Mouse (Mus musculus): ENCODE results near the gene Shisal2a.
A peak's percentile ranks its signal among the peaks of the same experiment; 100 is the strongest.

The Shisal2a gene

DNA sequence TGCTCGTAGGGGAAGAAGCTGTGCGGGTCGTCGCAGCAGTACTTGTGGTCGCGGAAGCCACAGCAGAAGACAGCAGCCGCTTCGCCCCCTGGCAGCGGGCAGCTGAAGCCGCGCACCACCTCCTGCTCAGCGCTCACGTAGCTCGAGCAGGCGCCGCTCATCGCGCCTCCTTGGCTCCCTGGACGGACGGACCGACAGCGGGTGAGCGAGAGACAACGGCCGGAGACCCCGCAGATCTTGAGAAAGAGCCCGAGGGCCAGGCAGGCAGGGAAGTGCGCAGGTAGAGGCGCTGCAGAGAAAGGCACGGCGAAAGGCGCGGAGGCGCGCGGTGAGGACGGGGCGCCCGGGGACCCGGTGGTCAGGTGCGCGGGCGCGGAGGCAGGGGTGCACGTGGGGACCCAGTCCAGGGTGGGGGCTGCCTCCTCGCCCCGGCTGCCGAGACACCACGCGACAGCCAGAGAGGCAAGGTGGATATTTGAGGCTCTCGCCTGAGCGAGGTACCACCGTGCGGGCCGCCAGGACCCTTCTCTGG is at the start of gene Shisal2a:
Gene Shisal2a (minus strand): TSS at position 167 of the 532 bp plus-strand sequence.
- DNase-seq (ENCODE audit: low spot score), result peak; percentile 39

DNA sequence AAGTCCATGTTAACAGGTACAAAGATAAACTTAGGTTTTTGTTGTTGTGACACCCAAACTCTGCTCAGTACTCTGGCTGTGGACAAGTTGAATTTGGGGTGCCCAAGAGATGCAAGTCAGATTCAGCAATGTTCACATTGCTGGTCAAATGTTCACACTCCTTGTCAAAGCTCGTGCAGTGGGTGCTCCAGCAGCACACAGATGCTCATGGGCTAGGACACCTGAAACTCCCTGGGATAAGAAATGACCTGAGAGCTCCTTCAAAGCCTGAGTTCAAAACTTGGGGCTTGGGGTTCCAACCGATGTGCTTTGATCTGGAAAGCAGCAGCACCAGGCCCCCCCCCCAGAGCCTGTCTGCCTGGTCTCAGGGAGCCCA is 48.4 kb upstream of the Shisal2a start:
- no peak for DNase-seq (ENCODE audit: low spot score)

DNA sequence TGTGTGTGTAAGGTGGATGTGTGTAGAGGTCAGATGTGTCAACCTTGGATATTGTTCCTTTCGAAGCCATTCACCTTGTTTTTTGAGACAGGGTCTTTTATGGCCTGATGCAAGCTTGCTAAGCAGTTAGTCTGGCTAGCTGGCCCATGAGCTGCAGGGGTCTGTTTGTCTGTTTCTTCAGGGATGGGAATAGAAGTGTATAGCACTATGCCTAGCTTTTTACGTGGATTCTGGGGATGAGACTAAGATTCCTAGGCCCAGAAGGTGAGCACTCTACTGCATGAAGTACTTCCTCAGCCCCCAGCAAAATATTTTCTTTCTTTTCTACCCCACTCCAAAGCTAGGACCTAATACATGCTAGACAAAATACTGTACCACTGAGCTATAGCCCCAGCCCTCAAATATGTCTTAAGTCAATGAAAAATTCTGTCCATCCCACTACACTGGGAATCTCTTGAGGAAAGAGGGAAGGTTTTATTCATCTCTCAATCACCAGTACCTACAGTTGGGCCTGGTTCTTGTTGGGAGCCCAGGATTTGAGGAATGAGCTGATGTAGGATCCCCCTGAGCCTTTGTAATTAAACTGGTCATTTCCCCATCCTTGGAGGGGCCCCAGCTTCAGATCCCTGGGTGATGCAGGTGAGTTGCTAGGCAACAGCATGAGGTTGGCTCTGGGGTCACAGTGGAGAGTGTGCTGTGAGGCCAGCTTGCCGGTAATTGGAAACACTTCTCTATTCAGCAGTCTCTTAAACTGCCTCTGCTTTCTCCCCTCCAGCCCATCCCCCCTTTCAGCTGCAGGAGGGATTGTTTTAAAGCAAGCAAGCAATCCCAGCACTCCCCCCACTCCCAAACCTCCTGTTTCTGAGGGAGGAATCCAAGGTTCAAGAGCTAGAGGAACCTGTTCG is 47.8 kb upstream of the Shisal2a start:
- no peak for DNase-seq (ENCODE audit: low spot score)

DNA sequence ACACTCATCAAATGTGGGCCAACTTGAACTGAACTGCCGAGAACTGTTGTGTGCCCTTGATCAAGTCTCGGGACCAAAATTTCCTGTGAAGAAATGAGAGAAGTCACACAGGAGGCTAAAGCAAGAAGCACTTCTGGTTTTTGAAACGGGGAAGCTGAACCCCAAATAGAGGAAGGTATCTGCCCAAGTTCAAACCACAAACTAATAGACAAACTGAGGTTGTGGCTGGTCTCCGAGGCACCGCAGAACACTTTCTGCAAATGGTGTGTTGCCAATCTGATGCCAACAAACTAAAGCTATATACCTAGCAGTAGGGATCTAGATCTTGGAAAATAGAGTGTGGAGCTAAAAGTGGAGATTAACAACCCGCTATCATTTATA is 45.2 kb upstream of the Shisal2a start:
- no peak for DNase-seq (ENCODE audit: low spot score)

DNA sequence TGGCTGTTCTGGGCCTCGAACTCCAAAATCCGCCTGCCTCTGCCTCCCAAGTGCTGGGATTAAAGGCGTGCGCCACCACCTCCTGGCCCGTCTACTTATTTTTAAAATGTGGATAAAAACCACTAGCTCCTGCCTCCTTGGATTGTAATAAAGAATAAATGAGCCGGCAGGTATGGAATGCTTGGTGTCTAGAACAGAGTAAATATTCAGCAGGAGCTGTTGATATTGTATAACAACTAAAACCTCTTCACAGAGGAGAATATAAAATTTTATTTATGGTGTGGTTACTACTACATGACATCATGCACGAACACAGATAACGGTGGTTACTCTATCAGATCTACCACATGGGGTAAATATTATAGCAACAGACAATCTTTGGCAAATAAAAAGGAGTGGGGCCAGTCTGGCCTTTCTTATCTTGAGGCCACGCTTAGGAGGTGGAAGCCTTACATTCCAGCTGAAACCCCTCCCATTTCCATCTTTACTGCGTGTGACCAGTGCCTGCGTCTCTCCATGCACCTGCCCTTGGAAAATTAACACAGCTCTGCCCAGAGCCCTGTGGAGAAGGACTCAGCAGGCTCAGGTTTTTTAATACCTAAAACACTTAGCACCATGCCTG is 44.7 kb upstream of the Shisal2a start:
- DNase-seq (ENCODE audit: low spot score), result no peak

DNA sequence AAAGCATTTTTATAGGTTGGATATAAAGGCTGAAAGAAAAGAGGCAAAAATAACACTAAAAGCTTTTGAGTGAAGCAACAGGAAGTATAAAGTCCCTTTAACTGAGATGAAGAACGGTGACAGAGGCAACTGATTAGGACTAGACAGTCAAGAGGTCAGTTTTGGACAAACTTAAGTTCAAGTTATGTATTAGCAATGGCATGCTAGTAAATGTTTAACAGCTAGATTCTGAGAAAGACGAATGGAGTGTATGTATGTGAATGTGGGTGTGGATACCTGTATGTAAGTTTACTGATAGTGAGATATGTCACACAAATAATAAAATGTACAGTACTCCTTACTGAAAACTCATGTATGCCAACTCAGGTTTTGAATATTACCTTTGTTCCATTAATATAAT is 41.4 kb upstream of the Shisal2a start:
- DNase-seq (ENCODE audit: low spot score), result no peak

DNA sequence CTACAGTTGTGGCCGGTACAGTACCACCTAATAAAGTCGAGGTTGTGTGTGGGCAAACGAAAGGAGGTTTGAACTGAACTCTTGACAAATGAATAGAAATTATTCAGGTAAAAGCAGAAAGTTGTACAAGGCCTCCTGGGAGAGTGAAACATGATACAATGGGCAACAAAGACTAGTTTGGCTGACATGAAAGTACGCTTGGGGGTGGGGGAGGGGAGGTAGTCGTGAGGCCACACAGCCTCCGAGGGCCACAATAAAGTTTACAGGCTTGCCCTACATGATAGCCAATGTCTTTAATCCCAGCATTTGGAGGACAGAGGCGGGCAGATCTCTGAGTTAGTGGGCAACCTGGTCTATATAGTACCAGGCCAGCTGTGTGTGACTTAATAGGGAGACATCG is 24.5 kb upstream of the Shisal2a start:
- DNase-seq (ENCODE audit: low spot score), result no peak

DNA sequence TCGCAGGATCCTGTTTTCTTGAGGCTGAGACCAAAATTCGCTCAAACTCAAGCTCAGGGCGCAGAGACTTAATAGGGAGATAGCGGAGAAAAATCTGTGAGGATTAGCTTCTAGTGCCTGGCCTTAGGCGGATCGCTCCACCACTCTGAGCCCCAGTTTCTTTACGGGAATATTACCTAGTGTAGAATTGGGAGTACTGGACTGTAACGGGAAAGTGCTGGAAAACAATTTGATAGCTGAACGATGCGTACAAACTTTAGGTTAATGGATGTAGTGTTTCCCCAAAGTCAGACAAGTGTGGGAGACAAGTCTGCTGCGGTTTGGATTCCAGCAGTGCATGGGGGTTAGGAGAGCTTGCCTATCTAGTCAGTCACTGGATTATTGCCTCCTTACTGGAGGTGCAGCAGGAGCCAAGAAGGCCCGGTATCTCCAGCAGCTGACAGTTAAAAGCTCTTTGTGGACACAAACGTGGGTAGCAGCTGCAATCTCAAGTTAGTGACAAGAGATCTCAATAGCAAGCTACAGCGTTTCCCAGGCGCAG is 23.8 kb upstream of the Shisal2a start, which contains the start of gene Gpx7:
Gene Gpx7 (minus strand): TSS at position 101 of the 541 bp plus-strand sequence.
- no peak for DNase-seq (ENCODE audit: low spot score)

DNA sequence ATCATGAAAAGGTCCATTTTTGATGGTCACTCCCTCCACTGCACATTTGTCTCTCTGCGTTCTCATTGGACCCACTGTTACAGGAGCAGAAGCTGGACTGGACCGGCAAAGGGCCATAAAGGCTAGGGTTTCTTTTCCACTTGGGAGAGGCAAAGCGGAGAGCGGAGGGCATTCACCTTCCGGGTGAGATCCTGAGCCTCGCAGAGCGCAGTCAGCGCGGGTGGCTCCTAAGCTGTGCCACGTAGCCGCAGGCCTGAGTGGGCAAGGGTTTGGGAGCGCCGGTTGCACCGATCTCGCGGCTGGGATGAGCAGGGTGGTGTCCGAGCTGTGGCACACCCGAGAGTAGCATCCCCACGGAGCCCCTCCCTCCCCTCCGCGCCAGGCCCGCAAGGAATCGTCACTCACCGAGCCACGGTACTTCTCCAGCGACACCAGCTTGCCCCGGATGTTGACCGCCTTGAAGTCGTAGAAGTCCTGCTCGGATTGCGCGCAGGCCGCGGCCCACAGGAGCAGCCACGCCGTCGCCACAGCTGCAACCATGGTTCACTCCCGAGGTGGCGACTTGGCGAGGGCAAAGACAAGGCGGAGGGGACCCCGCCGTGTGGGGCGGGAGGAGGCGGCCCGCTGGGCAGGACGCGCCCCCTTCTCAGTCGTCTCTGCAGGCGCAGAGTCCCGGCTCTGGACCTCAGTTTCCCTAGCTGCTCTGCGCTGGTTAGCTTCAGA is 23.1 kb upstream of the Shisal2a start:
- DNase-seq (ENCODE audit: low spot score), result peak; percentile 70

DNA sequence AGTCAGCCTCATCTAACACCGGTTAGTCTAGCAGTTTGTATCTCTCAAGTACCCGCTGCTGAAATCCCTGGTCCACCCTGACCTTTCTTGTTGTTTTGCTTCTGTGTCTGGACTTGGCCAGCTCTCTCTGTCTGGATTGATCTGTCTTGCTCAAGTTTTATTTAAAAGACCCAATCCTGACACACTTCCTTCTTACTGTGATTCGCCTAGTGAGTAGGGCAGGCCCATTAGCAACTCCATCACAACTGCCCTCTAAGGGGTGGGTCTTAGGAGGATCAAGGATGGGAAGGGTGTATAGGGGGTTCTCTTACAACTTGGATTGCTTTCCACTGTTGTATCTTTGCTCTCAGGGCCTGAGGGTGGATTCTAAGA is 22.6 kb upstream of the Shisal2a start:
- peak; percentile 22 for DNase-seq (ENCODE audit: low spot score)

DNA sequence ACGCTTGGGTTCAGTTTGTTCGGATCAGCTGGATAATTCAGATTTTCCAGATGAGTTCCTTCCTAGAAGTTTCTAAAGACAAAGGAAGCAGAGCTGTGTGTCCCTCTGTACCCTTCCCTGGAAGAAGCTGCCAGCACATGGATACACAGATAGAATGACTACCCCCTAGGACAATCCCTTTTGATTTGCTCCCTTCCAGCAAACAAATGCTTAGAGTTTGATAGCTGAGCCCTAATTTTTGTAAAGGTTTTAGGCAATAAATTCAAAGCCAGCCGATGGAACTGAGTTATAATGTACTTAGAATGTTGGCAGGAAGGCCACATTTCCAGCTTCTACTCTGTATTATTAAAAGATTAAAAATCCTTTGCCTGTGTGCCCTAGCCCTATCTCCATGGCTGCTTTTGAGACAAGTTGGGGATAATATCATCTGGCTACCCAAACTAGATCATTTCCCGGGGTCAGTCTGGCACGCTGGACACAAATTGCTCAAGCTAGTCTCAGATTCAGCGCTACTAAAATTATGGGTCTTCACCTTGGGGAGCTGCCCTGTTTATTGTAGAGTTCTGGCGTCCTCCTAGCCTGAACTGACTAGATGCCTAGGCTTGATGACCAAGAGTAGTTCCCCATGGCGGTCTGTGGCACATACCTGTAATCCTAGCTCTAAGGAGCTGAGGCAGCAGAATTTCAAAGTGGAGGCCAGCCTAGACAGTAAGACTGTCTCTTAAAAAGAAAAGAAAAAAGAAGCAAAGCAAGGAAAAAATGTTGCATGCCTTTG is 20.9 kb upstream of the Shisal2a start:
- no peak for DNase-seq (ENCODE audit: low spot score)

DNA sequence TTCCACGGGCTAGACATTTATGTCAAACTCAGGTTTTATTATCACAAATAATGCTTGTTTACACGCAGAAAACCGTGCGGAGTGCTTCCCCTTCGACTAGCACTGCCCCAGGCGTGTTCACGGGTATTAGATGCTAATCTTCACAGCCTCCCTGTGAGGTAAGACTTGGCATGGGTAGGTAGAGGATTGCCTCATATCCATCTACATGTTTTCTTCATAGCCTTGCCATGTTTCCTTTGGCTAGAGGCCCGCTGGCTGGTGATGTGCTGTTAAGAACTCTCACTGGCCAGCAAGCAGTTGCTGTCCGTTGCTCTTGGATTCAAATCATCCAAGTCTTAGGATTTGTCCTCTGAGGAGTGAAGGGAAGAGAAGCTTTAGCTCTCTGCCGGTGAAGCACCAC is 17.2 kb upstream of the Shisal2a start:
- DNase-seq (ENCODE audit: low spot score), result no peak

DNA sequence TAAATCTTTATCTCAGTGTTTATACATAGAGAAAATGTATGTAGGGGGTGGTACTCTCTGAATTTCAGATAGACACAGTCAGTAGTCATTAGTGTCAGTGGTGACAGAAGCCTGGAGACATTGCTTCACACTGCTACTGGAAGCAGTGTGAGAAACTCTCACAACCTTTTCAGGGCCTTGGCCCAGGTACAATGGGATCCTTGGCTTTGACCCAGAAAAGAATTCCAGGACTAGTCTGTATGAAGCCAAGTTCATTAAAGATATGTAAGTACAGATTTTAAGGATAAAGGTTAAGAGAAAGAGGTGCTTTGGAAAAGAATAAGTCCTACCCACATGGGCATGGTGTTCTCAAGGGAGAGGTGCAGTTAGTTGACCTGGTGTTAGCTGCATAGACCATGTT is 11.1 kb upstream of the Shisal2a start:
- DNase-seq (ENCODE audit: low spot score), result no peak

DNA sequence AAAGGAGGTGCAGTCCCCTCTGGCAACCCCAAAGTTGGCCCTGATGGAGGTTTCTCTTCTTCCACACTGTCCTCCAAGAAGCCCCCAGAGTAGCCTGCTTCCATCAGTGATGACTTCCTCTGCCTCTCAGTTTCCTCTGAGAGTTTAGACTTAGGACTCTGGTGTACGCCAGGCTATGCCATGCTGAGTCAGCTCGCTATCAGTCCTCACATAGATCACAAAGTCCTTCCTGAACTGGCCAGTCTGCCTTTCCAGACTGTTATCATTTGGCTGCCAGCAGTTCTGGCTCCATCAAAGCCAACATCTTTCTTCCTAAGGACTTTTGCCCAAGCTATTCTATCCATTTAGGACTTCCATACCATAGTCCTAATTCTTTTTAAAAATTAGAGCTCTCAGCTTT is 9.4 kb upstream of the Shisal2a start:
- no peak for DNase-seq (ENCODE audit: low spot score)

DNA sequence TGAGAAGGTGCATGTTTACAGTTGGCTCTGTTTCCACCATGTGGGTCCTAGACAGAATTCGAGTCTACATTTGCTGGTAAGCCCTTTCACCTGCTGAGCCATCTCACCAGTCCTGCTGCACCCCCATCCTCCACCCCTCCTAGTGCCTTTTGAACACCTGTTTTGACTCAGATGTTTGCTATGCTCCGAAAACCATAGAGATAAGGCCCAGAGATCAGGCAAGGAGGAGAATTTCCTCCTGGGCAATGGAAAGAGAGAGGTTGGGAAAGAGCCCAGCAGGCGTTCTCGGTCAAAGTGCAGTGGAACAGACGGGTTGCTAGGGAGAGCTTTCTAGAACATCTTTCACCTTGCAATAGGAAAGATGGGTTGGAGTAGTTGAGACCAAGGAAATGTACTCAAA is 8.0 kb upstream of the Shisal2a start:
- DNase-seq (ENCODE audit: low spot score), result no peak

DNA sequence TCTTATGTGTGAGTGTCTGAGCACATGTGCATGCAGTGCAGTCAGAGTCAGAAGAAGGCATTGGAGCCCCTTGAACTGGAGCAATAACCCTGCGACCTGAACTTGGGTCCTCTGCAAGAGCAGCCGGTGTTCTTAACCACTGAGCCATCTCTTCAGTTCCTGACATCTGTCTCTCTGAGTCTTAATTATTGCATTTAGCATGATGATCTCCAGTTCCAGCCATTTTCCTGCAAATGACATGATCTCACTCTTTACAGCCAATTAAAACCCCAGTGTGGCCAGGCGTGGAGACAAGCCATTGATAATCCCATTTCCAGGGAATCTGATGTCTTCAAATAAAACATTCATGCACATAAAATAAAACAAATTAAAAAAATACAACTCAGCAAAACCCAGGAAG is 5.6 kb upstream of the Shisal2a start:
- DNase-seq (ENCODE audit: low spot score), result no peak

DNA sequence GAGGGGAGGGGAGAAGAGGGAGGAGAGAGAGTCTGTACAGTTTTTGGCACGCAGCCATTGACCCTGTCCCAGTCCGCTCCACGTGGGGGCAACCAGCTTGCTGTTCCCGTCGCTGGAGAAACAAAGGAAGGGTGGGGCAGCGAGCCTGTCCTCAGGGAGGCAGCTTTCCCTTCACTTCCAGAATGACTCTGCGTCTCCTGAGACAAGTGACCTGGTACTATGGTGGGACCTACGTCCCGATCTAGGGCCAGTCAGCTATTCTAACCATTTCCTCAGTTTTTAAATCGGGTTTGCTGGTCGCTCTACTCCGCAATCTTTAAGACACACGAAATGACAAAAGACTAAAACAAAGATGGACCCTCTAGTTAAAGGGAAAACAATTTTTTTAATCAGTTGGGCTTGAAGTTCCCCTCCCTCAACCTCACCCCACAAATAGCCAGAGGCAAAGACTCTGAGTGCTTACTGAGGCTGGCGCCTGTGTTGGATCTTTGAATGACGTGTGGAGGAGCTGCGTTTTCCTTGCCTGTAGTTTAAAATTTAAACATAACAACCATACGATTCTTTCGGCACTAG is 4.6 kb upstream of the Shisal2a start:
- peak; percentile 77 for DNase-seq (ENCODE audit: low spot score)

DNA sequence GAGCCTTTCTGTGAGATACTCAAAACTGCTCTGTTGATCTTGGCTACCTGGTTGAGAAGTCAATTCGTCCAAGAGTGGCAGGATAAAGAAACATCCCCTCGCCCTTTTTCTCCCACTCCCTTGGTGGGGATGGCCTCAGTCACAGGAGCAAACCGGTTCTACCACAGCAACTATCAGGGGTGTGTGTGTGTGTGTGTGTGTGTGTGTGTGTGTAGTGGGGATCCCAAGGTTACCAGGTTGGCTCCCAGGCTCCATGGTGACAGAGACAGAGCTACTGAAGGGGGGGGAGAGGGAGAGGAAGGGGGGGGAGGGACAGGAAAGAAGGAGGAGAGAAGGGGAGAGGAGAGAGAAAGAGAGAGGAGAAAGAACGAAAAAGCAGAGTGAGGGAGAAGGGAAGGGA is 4.0 kb upstream of the Shisal2a start:
- DNase-seq (ENCODE audit: low spot score), result no peak

DNA sequence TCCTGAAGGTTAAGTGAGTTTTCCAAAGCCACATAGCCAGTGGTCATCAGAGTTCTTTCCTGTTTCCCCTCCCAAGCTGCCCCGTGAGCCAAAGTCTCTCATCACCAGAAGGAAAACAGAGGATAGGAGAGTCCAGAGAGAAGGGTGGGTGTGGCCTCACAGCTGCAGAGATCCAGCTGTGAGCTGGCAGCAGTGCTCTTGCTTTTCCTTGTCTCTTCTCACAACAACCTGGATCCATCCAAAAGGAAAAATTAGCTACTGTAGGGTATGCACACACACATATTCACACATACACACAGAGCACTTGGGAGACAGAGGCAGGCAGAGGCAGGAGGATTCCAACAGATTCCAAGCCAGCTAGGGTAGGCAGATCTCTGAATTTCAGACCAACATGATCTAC is 2.9 kb upstream of the Shisal2a start:
- no peak for DNase-seq (ENCODE audit: low spot score)

DNA sequence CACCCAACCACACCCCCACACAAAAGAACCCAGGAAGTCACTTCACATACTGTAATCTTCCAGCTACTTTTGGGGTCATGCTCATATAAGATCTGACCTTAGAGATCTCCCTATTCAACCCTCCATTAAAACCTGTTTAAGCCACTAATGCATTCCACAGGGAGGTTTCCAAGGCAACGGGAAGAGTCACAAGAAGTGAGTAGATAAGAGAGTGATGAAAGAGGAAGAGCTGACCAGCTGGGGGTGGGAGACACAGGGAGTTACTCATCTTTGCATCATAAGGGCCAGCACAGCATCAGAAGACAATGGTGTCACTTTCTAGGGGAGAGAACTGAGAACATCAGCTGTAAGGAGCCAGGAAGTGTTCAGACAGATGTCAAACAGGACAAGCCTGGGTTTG is 3.0 kb downstream of the Shisal2a start:
- no peak for DNase-seq (ENCODE audit: low spot score)

DNA sequence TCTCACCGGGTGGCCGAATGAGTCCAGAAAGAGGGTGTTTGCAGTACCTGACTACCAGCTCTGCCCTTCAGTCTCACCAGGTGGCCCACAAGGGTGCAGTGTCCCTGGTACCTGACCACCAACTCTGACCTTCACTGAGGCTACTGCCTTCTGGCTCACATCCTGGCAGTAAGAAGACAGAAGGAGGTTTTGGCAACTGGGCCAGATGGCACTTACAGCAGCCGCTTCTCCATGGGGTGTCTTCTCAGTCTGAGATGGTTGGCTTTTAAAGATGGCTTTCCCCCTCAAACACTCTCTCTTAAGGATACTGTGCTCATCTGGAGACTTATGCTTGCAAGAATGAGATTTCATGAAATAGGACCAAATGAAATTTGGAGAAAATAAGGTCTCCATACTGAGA is 3.7 kb downstream of the Shisal2a start:
- DNase-seq (ENCODE audit: low spot score), result no peak

Data from ovary, postnatal 36 days (tissue).